Mouse (Mus musculus) heart, postnatal 0 days (tissue): ENCODE results near the gene 4921501E09Rik. TPM values are rescaled to one million over a fixed set of nuclear protein-coding genes. Genes with fewer than 3 reads are reported as not detected.
"Not testable (repeated sequence)": the region's sequence is repeated elsewhere in the genome, so short reads cannot be mapped to it uniquely, and the experiment has no call there.

ENCODE experiments used
- ATAC-seq: fragments of 200-750 bp; cut with Nextera tagmentation; 2 replicates; pipeline ENCODE4 v1.8.0; 2017; ENCODE audit warnings: low read depth, moderate number of reproducible peaks, moderate library complexity; ENCODE audit not compliant: insufficient read depth
- DNase-seq: peaks from one replicate; pipeline ENCODE4 v3.0.0-alpha.2; 2016; ENCODE audit warnings: low spot score
- H3K27ac ChIP-seq: fragments of 300-500 bp; sonication (generic); 2 replicates; pipeline ENCODE4 v1.5.1; 2014; ENCODE audit warnings: low read depth, mild to moderate bottlenecking
- H3K27me3 ChIP-seq: fragments of 300-500 bp; sonication (generic); 2 replicates; pipeline ENCODE4 v1.6.1; 2014; ENCODE audit warnings: low read length, mixed read lengths; ENCODE audit not compliant: control insufficient read depth, insufficient read depth
- H3K36me3 ChIP-seq: fragments of 300-500 bp; sonication (generic); replicated peaks from 2 replicates; pipeline ENCODE4 v1.6.1; 2014; ENCODE audit warnings: low read length, mixed read lengths; ENCODE audit not compliant: control insufficient read depth, insufficient read depth
- H3K4me1 ChIP-seq: fragments of 300-500 bp; sonication (generic); 2 replicates; pipeline ENCODE4 v1.6.1; 2014; ENCODE audit warnings: antibody characterized with exemption; ENCODE audit not compliant: control insufficient read depth, insufficient read depth
- H3K4me2 ChIP-seq: fragments of 300-500 bp; sonication (generic); 2 replicates; pipeline ENCODE4 v1.6.1; 2014; ENCODE audit warnings: low read depth, mild to moderate bottlenecking, low read length, moderate library complexity
- H3K4me3 ChIP-seq: fragments of 300-500 bp; sonication (generic); 2 replicates; pipeline ENCODE4 v1.5.1; 2014; ENCODE audit warnings: low read depth, low read length
- H3K9ac ChIP-seq: fragments of 300-500 bp; sonication (generic); replicated peaks from 2 replicates; pipeline ENCODE4 v1.6.1; 2014; ENCODE audit warnings: low read depth, low read length, mixed read lengths
- H3K9me3 ChIP-seq: fragments of 300-500 bp; sonication (generic); replicated peaks from 2 replicates; pipeline ENCODE4 v1.6.1; 2016; ENCODE audit warnings: low read length; ENCODE audit not compliant: control insufficient read depth
- CTCF ChIP-seq: IDR thresholded peaks from 2 replicates; pipeline ENCODE4 v1.5.1; 2016; ENCODE audit warnings: antibody characterized with exemption, control low read depth, low read depth
- EP300 ChIP-seq: IDR thresholded peaks from 2 replicates; pipeline ENCODE4 v1.6.1; 2016; ENCODE audit warnings: antibody characterized with exemption, low read depth
- WGBS: fragments of 180-500 bp; shearing (Covaris S2); extraction: QIAGEN DNeasy Blood & Tissue Kit; methylation state at CpG from one replicate; pipeline ENCODE4 v1.1.7; 2014; 5-methylcytosine and 5-hydroxymethylcytosine counted together
- polyA plus RNA-seq: library from polyadenylated mRNA; unstranded; fragments of >200 nt; fragmentation: Nextera tagmentation; extraction: Ambion mirVana; gene quantifications from 2 replicates; pipeline ENCODE4 v1.2.1, GENCODE M21; 2015
- total RNA-seq: library from RNA; depleted of rRNA; stranded (reverse); fragments of >200 nt; gene quantifications from 2 replicates; pipeline ENCODE4 v1.2.3, GENCODE M21; 2014; ENCODE audit warnings: low replicate concordance; rRNA removed

4921501E09Rik gene
- total and polyA plus RNA-seq, 2 experiments from 2014 or later: not detected

- H3K27me3 ChIP-seq: no peaks in the 10 kb centered on the region
- H3K27ac ChIP-seq: no peak overlapping the region
- DNase-seq: no peak
- WGBS: 7% methylated on average over 1 of the region's 1 CpGs
- ATAC-seq: no peak
- TF ChIP-seq EP300 (no peak), CTCF (no peak)
- H3K9ac ChIP-seq: no peak overlapping the region
- no peak overlapping the region for H3K4me2 ChIP-seq
- H3K4me3 ChIP-seq: no peak overlapping the region
- no peaks in the 10 kb centered on the region for H3K9me3 ChIP-seq
- no peaks in the 10 kb centered on the region for H3K36me3 ChIP-seq
- H3K4me1 ChIP-seq: no peaks in the 10 kb centered on the region
Measured at GRCm38 (mm10) chr17:33063001-33063400, 4.9 kb downstream of the 4921501E09Rik start.

GRCm38 (mm10) chr17:33058791-33059190, 9.1 kb downstream of the 4921501E09Rik start:
- Histone ChIP-seq H3K4me3 (no peak overlapping the region), H3K9ac (no peak overlapping the region), H3K9me3 (no peaks in the 10 kb centered on the region), H3K27me3 (no peaks in the 10 kb centered on the region), H3K4me1 (no peaks in the 10 kb centered on the region), H3K4me2 (no peak overlapping the region), H3K27ac (no peak overlapping the region), H3K36me3 (no peaks in the 10 kb centered on the region)
- ATAC-seq (no peak), DNase-seq (no peak)
- TF ChIP-seq CTCF (no peak), EP300 (no peak)
- WGBS: 8% methylated on average over 1 of the region's 1 CpGs

GRCm38 (mm10) chr17:33032900-33033891, 34.7 kb downstream of the 4921501E09Rik start, which contains the start of gene Zfp763:
Gene Zfp763, minus strand, starts transcription at chr17:33033402.
- WGBS: 2% methylated on average over 27 of the region's 27 CpGs
- peak; percentile 98 for ATAC-seq

GRCm38 (mm10) chr17:33032376-33032775, 35.5 kb downstream of the 4921501E09Rik start:
- Histone ChIP-seq H3K4me3 (peak overlapping the region; percentile 98), H3K36me3 (0 out of 2 replicates have a peak, but pooled peaks cover 3% of the 10 kb centered on the region), H3K9ac (peak overlapping the region; percentile 92), H3K9me3 (no peaks in the 10 kb centered on the region), H3K4me1 (no peaks in the 10 kb centered on the region), H3K27ac (no peak overlapping the region), H3K4me2 (peak overlapping the region; percentile 74), H3K27me3 (no peaks in the 10 kb centered on the region)
- TF ChIP-seq CTCF: no peak
- no peak for TF ChIP-seq EP300
- ATAC-seq: no peak
- 6% methylated on average over 10 of the region's 10 CpGs for WGBS
- peak; percentile 14 for DNase-seq

More at GRCm38 (mm10) chr17:33032900-33033891, 34.7 kb downstream of the 4921501E09Rik start, which contains the start of gene Zfp763:
- Histone ChIP-seq H3K27me3 (no peaks in the 10 kb centered on the region), H3K4me1 (no peaks in the 10 kb centered on the region), H3K4me2 (peak within 1 kb of the TSS; percentile 74), H3K9me3 (no peaks in the 10 kb centered on the region), H3K4me3 (peak within 1 kb of the TSS; percentile 98), H3K9ac (peak within 1 kb of the TSS; percentile 92), H3K36me3 (no peaks in the 10 kb centered on the region), H3K27ac (peak within 1 kb of the TSS; percentile 92)
- TF ChIP-seq EP300 (no peak), CTCF (peak; percentile 11; the same call in 1 of the 2 replicates)
- peak; percentile 79 for DNase-seq

GRCm38 (mm10) chr17:33020434-33020833, 47.4 kb downstream of the 4921501E09Rik start:
- H3K27ac ChIP-seq, DNase-seq, H3K4me2 ChIP-seq, H3K27me3 ChIP-seq, H3K9ac ChIP-seq, H3K4me1 ChIP-seq, H3K4me3 ChIP-seq, ATAC-seq: not testable (repeated sequence)
- Histone ChIP-seq H3K36me3 (peaks cover 45% of the 10 kb centered on the region), H3K9me3 (peaks cover 54% of the 10 kb centered on the region)

Other genes with a start within 250 kb of the 4921501E09Rik start
- gene Zfp799, start 237.8 kb downstream of the 4921501E09Rik start, total RNA-seq: 4.9 and 7.6 TPM in 2 replicates
- 4.3 and 5.7 TPM in 2 replicates for gene Zfp799, start 237.8 kb downstream of the 4921501E09Rik start, polyA plus RNA-seq
- gene Zfp870, start 176.4 kb downstream of the 4921501E09Rik start, total RNA-seq: 2.4 and 5.0 TPM in 2 replicates
- gene Zfp870, start 176.4 kb downstream of the 4921501E09Rik start, polyA plus RNA-seq: 5.2 and 5.9 TPM in 2 replicates
- gene Cyp4f14, start 150.7 kb downstream of the 4921501E09Rik start, total RNA-seq: not detected in 2 replicates
- gene Cyp4f14, start 150.7 kb downstream of the 4921501E09Rik start, polyA plus RNA-seq: not detected in 2 replicates
- 4.8 and 27.1 TPM in 2 replicates for gene Cyp4f13, start 120.7 kb downstream of the 4921501E09Rik start, total RNA-seq
- gene Cyp4f13, start 120.7 kb downstream of the 4921501E09Rik start, polyA plus RNA-seq: 8.3 and 10.3 TPM in 2 replicates
- gene Zfp472, start 102.2 kb downstream of the 4921501E09Rik start, total RNA-seq: 3.5 and 4.9 TPM in 2 replicates
- 3.5 and 3.8 TPM in 2 replicates for gene Zfp472, start 102.2 kb downstream of the 4921501E09Rik start, polyA plus RNA-seq
- gene Zfp952, start 74.9 kb downstream of the 4921501E09Rik start, total RNA-seq: 1.7 and 2.7 TPM in 2 replicates
- gene Zfp952, start 74.9 kb downstream of the 4921501E09Rik start, polyA plus RNA-seq: 5.6 and 7.3 TPM in 2 replicates
- gene Zfp763, start 34.7 kb downstream of the 4921501E09Rik start, total RNA-seq: 1.9 and 3.3 TPM in 2 replicates
- gene Zfp763, start 34.7 kb downstream of the 4921501E09Rik start, polyA plus RNA-seq: 3.3 and 3.7 TPM in 2 replicates
- gene Zfp563, start 21.3 kb upstream of the 4921501E09Rik start, total RNA-seq: 2.3 and 4.0 TPM in 2 replicates
- gene Zfp563, start 21.3 kb upstream of the 4921501E09Rik start, polyA plus RNA-seq: 4.3 and 4.8 TPM in 2 replicates
- 1.0 TPM in 1 of 2 replicates, not detected in the other for gene Morc2b, start 71.6 kb upstream of the 4921501E09Rik start, total RNA-seq
- 0.03 and 0.18 TPM in 2 replicates for gene Morc2b, start 71.6 kb upstream of the 4921501E09Rik start, polyA plus RNA-seq
- not detected in 2 replicates for gene Olfr55, start 100.4 kb upstream of the 4921501E09Rik start, total RNA-seq
- not detected in 2 replicates for gene Olfr55, start 100.4 kb upstream of the 4921501E09Rik start, polyA plus RNA-seq
- gene Olfr239, start 123.2 kb upstream of the 4921501E09Rik start, total RNA-seq: not detected in 2 replicates
- not detected in 2 replicates for gene Olfr239, start 123.2 kb upstream of the 4921501E09Rik start, polyA plus RNA-seq
- gene Olfr1564, start 153.6 kb upstream of the 4921501E09Rik start, total RNA-seq: not detected in 2 replicates
- gene Olfr1564, start 153.6 kb upstream of the 4921501E09Rik start, polyA plus RNA-seq: 0.01 TPM in 1 of 2 replicates, not detected in the other
- gene Zfp955a, start 187.1 kb upstream of the 4921501E09Rik start, total RNA-seq: 6.8 and 9.4 TPM in 2 replicates
- gene Zfp955a, start 187.1 kb upstream of the 4921501E09Rik start, polyA plus RNA-seq: 12.0 and 13.0 TPM in 2 replicates
- gene Olfr63, start 196.6 kb upstream of the 4921501E09Rik start, total RNA-seq: not detected in 2 replicates
- not detected in 2 replicates for gene Olfr63, start 196.6 kb upstream of the 4921501E09Rik start, polyA plus RNA-seq
- gene Zfp955b, start 221.5 kb upstream of the 4921501E09Rik start, total RNA-seq: 3.4 and 6.4 TPM in 2 replicates
- gene Zfp955b, start 221.5 kb upstream of the 4921501E09Rik start, polyA plus RNA-seq: 8.2 and 10.4 TPM in 2 replicates